Mouse (Mus musculus) forebrain, embryonic 14.5 days (tissue): ENCODE measurements around the gene Letm1. TPM values are rescaled to one million over a fixed set of nuclear protein-coding genes. Genes with fewer than 3 reads are reported as not detected.
A peak's percentile ranks its signal among the peaks of the same experiment; 100 is the strongest.

Experiments
- ATAC-seq: fragments of 200-750 bp; cut with Nextera tagmentation; 2 replicates; pipeline ENCODE4 v1.8.0; 2017; ENCODE audit warnings: mild to moderate bottlenecking, moderate library complexity
- DNase-seq: peaks from one replicate; pipeline ENCODE4 v3.0.0-alpha.2; 2015; ENCODE audit warnings: low spot score
- H3K27ac ChIP-seq: fragments of 300-500 bp; sonication (generic); 2 replicates; pipeline ENCODE4 v1.5.1; 2014; ENCODE audit warnings: low read depth, mild to moderate bottlenecking, control low read depth, low read length, moderate library complexity
- H3K27me3 ChIP-seq: fragments of 300-500 bp; sonication (generic); replicated peaks from 2 replicates; pipeline ENCODE4 v1.6.1; 2014; ENCODE audit warnings: low read length, control low read depth, mixed read lengths; ENCODE audit not compliant: control insufficient read depth, insufficient read depth
- H3K36me3 ChIP-seq: fragments of 300-500 bp; sonication (generic); 2 replicates; pipeline ENCODE4 v1.6.1; 2014; ENCODE audit warnings: low read length, control low read depth; ENCODE audit not compliant: control insufficient read depth, insufficient read depth
- H3K4me1 ChIP-seq: fragments of 300-500 bp; sonication (generic); 2 replicates; pipeline ENCODE4 v1.6.1; 2014; ENCODE audit warnings: antibody characterized with exemption, low read length, control low read depth; ENCODE audit not compliant: control insufficient read depth, insufficient read depth
- H3K4me2 ChIP-seq: fragments of 300-500 bp; sonication (generic); 2 replicates; pipeline ENCODE4 v1.6.1; 2014; ENCODE audit warnings: mild to moderate bottlenecking, control low read depth, low read length
- H3K4me3 ChIP-seq: fragments of 300-500 bp; sonication (generic); 2 replicates; pipeline ENCODE4 v1.5.1; 2014; ENCODE audit warnings: low read depth, low read length, control low read depth
- H3K9ac ChIP-seq: fragments of 300-500 bp; sonication (generic); 2 replicates; pipeline ENCODE4 v1.6.1; 2014; ENCODE audit warnings: mild to moderate bottlenecking, low read length, control low read depth, moderate library complexity
- H3K9me3 ChIP-seq: fragments of 300-500 bp; sonication (generic); replicated peaks from 2 replicates; pipeline ENCODE4 v1.6.1; 2016; ENCODE audit warnings: low read length, control low read depth, mixed read lengths; ENCODE audit not compliant: control insufficient read depth
- WGBS: fragments of 180-500 bp; shearing (Covaris S2); extraction: QIAGEN DNeasy Blood & Tissue Kit; methylation state at CpG from one replicate; pipeline ENCODE4 v1.1.7; 2014; 5-methylcytosine and 5-hydroxymethylcytosine counted together
- polyA plus RNA-seq: library from polyadenylated mRNA; unstranded; fragments of >200 nt; fragmentation: Nextera tagmentation; extraction: Ambion mirVana; gene quantifications from 2 replicates; pipeline ENCODE4 v1.2.1, GENCODE M21; 2014

Letm1 gene
- polyA plus RNA-seq, 1 experiment from 2014 or later = 50.4 TPM

DNA sequence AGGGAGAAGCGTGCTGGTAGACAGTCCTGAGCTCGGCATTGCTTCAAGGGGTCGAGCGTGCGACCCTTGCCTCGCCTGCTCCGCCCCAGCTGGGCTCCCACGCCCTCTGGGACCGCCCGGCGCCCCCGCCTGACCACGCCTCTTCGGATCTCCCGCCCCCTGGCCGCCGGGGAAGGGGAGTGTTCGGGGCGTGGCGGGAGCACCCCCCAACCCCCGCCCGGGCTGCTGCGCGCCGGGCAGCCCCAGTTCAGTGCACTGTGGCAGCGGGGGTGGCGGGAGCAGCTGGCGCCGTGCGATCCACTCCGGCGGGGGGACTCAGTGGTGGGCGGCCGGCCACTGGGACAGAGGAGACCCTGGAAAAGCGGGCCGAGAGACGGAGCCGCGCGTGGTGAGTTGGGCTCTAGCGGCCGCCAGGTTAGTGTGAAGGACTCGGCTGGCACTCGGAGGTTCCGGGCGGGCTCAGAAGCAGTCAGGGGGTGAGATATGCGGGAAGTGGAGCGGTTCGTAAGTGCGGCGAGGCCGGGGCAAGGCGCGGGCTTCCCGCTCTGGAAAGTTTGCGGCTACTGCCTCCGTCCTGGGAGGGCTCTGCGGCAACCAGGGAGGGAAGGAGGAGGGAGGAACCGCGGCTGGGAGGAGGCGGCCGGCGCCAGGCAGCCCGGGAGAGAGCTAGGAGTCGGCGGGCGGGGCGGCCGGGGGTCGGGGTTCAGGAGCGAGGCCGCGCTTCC lies 60.9 kb downstream of the Letm1 start, which contains the start of gene Fgfr3:
Fgfr3 (plus strand) TSS at position 134 of the 725 bp plus-strand sequence.
- Histone ChIP-seq H3K27me3 (no peaks in the 10 kb centered on the region), H3K4me1 (peaks cover 20% of the 10 kb centered on the region), H3K9me3 (no peaks in the 10 kb centered on the region), H3K36me3 (0 out of 2 replicates have a peak, but pooled peaks cover 4% of the 10 kb centered on the region), H3K4me2 (peak within 1 kb of the TSS; percentile 95), H3K27ac (peak within 1 kb of the TSS; percentile 83), H3K9ac (peak within 1 kb of the TSS; percentile 89), H3K4me3 (peak within 1 kb of the TSS; percentile 72)
- ATAC-seq = peak; percentile 79
- under 1% methylated on average over 55 of the region's 73 CpGs for WGBS
- peak; percentile 75 for DNase-seq

DNA sequence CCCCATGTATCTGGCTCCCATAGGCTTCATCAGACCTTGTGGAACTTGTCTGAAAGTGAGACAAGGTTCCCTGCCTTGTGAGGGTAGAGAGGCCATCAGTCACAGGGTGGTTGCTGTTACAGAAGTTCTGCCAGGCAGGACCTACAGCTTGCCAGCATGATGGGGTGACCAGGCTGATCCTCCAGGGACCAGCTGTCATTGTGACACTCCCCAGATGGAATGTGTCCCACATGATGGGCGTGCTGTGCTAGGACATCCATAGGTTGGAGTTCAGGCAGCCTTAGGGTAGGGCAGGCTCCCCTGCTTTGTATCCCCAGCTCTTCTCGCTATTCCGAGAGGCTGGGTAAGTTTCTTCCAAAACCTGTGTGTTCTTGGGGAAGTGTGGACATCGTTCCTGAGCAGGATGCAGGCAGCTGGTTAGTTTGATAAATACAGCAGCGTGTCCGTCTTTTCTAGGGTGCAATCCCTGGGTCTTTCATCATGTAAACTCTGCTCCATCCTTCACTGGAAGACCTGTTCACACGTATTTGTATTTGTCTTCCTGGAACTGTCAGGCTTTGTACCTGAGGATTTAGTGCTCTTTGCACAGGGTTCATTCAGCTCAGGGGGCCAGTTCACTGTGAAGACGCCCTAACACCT lies 61.6 kb downstream of the Letm1 start:
- H3K27me3 ChIP-seq = no peaks in the 10 kb centered on the region
- H3K36me3 ChIP-seq = 0 out of 2 replicates have a peak, but pooled peaks cover 4% of the 10 kb centered on the region
- H3K27ac ChIP-seq = peak overlapping the region; percentile 52; the same call in 1 of the 2 replicates
- H3K4me2 ChIP-seq = peak overlapping the region; percentile 95
- DNase-seq (no peak), ATAC-seq (no peak)
- H3K9me3 ChIP-seq = no peaks in the 10 kb centered on the region
- H3K9ac ChIP-seq = peak overlapping the region; percentile 89
- peak overlapping the region; percentile 72 for H3K4me3 ChIP-seq
- WGBS = 15% methylated on average over 8 of the region's 8 CpGs
- peaks cover 20% of the 10 kb centered on the region for H3K4me1 ChIP-seq

DNA sequence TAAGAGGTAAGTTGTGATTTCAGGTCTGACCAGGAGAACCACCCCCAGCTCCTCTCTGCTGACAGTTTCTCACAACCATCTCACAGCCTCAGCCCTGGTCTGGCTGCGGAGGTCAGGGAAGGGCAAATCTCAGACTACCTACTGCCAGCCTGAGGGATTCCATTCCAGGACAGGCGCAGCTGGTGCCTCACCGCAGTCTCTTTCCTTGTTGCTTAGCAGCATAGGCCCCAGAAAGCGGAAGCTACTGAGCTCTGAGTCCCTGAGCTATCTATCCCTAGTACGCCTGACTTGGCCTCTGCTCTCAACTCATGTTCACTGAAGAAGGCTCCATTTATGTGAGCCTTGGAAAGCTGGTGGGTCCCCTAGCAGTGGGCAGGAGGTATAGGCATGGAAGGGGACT lies 64.2 kb downstream of the Letm1 start:
- ATAC-seq = no peak
- no peak overlapping the region for H3K27ac ChIP-seq
- H3K4me3 ChIP-seq = no peak overlapping the region
- peaks cover 13% of the 10 kb centered on the region for H3K4me1 ChIP-seq
- H3K4me2 ChIP-seq = no peak overlapping the region
- no peaks in the 10 kb centered on the region for H3K36me3 ChIP-seq
- no peak for DNase-seq
- WGBS = 82% methylated on average over 5 of the region's 5 CpGs
- H3K9ac ChIP-seq = no peak overlapping the region
- H3K27me3 ChIP-seq = no peaks in the 10 kb centered on the region
- no peaks in the 10 kb centered on the region for H3K9me3 ChIP-seq

DNA sequence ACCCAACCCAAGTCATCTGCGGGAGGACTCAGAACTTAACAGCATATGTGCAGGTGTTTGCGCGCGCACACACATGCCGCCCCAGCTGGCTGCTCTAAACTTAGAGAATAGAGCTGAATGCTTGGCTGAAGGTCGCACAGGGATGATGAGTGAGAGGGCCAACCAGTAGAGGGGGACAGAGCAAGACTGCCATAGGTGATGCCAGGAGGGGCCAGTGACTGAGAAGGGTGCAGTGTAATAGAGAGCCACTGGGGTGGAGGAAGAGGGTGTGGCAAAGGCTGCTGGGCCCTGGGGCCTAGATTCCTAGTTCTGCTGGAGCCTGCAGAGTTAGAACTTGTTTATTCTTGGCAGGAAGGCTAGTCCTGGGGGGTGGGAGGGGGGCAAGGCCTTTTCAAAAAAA lies 66.2 kb downstream of the Letm1 start:
- ATAC-seq (no peak; the same call in 1 of the 2 replicates), DNase-seq (no peak)
- Histone ChIP-seq H3K27me3 (no peaks in the 10 kb centered on the region), H3K9ac (no peak overlapping the region), H3K4me2 (no peak overlapping the region), H3K4me1 (peaks cover 8% of the 10 kb centered on the region), H3K27ac (no peak overlapping the region), H3K9me3 (no peaks in the 10 kb centered on the region), H3K36me3 (no peaks in the 10 kb centered on the region), H3K4me3 (no peak overlapping the region)
- 79% methylated on average over 6 of the region's 6 CpGs for WGBS

DNA sequence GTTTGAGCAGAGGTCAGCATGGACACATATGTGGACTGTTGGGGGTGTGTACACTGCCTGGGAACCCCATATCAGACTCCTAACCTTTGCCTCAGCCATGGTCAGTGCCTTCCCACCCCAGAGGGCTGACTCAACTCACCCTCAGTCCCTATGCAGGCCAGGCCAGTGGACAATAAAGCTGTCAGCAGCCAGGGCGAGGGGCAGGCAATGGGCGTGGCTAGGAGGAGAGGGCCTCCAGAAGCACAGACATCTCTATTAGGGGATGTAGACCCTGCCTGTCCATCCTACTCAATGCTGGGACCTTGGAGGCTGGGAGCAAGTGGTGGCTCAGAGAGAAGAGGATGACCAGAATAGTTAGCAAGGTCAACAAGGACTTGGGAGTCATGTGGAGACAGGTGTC lies 67.4 kb downstream of the Letm1 start:
- ATAC-seq (no peak), DNase-seq (no peak)
- H3K27me3 ChIP-seq = no peaks in the 10 kb centered on the region
- H3K9me3 ChIP-seq = no peaks in the 10 kb centered on the region
- no peaks in the 10 kb centered on the region for H3K4me1 ChIP-seq
- H3K4me2 ChIP-seq = no peak overlapping the region
- no peak overlapping the region for H3K27ac ChIP-seq
- H3K4me3 ChIP-seq = no peak overlapping the region
- H3K9ac ChIP-seq = no peak overlapping the region
- WGBS = 36% methylated on average over 2 of the region's 2 CpGs
- no peaks in the 10 kb centered on the region for H3K36me3 ChIP-seq

DNA sequence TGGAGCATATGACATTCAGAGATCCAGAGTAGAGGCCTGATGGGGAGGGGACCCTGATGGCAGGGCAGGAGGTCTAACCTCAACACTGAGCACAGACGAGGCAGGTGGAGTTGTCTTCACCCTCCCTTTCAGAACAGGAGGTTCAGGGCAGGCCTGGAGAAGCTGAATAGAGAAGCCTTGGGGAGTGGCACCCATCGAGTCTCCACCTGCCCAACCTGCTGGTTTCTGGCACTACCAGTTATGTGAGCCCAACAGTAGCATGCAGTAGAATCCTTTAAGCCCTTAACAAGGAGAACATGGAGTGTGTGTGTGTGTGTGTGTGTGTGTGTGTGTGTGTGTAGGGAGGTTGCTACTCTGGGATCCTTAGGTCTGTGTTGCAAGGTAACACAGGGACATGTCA lies 70.1 kb downstream of the Letm1 start:
- ATAC-seq = no peak
- Histone ChIP-seq H3K36me3 (no peaks in the 10 kb centered on the region), H3K4me2 (no peak overlapping the region), H3K27ac (no peak overlapping the region), H3K9ac (no peak overlapping the region), H3K9me3 (no peaks in the 10 kb centered on the region), H3K4me3 (no peak overlapping the region), H3K4me1 (no peaks in the 10 kb centered on the region), H3K27me3 (no peaks in the 10 kb centered on the region)
- WGBS = 92% methylated on average over 2 of the region's 2 CpGs
- DNase-seq = no peak

DNA sequence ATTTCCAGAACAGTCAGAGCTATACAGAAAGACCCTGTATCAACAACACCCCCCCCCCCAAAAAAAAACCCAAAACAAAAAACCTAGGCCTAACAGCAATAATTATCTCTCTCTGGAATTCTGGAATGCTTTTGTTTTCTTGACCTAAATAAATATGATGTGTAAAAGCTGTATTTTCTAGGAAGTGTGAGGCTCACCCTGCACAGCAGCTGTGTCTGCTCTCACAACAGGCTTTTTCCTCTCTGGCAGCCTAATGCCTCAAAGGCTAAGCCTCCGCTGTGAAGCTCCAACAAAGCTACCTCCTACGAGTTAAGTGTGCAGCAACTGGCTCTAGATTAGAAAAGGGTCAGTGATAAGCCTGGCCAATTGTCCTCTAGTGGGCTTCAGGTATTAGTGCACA lies 73.6 kb downstream of the Letm1 start:
- 30% methylated on average over 2 of the region's 2 CpGs for WGBS
- Histone ChIP-seq H3K36me3 (no peaks in the 10 kb centered on the region), H3K9ac (no peak overlapping the region), H3K27me3 (no peaks in the 10 kb centered on the region), H3K4me3 (no peak overlapping the region), H3K4me2 (no peak overlapping the region), H3K4me1 (peaks cover 25% of the 10 kb centered on the region), H3K9me3 (no peaks in the 10 kb centered on the region), H3K27ac (no peak overlapping the region)
- DNase-seq = no peak
- no peak for ATAC-seq

DNA sequence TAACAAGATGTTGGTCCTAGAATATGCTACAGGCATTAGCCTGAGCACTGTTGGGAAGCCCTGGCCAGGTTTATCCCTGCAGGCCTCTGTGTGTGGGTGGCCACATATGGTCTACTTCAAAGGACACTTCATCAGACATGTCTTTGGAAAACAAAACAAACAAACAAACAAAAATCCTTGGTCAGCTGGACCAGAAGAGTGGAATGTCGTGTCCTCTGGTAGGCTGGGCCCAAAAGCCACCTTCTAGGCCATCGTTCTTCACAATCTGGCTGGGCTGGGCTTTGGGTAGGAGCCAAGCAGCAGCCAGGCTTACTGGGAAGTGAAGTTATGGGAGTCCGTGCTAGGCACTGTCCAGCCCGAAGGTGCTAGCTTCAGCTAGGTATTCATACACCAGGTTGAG lies 75.5 kb downstream of the Letm1 start:
- DNase-seq = no peak
- Histone ChIP-seq H3K27me3 (no peaks in the 10 kb centered on the region), H3K4me1 (peaks cover 27% of the 10 kb centered on the region), H3K9ac (no peak overlapping the region), H3K27ac (no peak overlapping the region), H3K36me3 (no peaks in the 10 kb centered on the region), H3K4me3 (no peak overlapping the region), H3K9me3 (no peaks in the 10 kb centered on the region), H3K4me2 (no peak overlapping the region)
- 73% methylated on average over 4 of the region's 4 CpGs for WGBS
- ATAC-seq = no peak

DNA sequence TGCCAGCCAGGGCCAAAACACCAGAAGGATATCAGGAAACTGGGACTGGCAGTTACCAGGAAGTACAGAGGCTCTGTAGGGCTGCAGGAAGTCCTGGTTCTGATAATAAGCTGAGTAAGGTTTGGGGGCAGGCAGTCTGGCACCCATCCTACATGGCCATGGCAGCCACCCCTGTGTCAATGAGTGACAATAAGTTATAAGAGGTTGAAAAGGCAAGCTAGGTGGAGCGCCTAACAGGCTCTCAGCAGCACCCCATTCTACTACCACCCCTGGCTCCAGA lies 76.3 kb downstream of the Letm1 start:
- H3K4me2 ChIP-seq = no peak overlapping the region
- H3K36me3 ChIP-seq = no peaks in the 10 kb centered on the region
- H3K4me3 ChIP-seq = no peak overlapping the region
- H3K4me1 ChIP-seq = peaks cover 31% of the 10 kb centered on the region
- H3K27me3 ChIP-seq = no peaks in the 10 kb centered on the region
- 83% methylated on average over 1 of the region's 1 CpGs for WGBS
- H3K9me3 ChIP-seq = no peaks in the 10 kb centered on the region
- no peak overlapping the region for H3K9ac ChIP-seq
- ATAC-seq (no peak), DNase-seq (no peak)
- H3K27ac ChIP-seq = peak overlapping the region; percentile 68
